Mouse (Mus musculus): Measurements from ENCODE around the gene Lcn12. TPM values are rescaled to one million over a fixed set of nuclear protein-coding genes. Genes with fewer than 3 reads are reported as not detected.

Lcn12 gene
- polyA plus RNA-seq, 2 experiments: not detected

DNA sequence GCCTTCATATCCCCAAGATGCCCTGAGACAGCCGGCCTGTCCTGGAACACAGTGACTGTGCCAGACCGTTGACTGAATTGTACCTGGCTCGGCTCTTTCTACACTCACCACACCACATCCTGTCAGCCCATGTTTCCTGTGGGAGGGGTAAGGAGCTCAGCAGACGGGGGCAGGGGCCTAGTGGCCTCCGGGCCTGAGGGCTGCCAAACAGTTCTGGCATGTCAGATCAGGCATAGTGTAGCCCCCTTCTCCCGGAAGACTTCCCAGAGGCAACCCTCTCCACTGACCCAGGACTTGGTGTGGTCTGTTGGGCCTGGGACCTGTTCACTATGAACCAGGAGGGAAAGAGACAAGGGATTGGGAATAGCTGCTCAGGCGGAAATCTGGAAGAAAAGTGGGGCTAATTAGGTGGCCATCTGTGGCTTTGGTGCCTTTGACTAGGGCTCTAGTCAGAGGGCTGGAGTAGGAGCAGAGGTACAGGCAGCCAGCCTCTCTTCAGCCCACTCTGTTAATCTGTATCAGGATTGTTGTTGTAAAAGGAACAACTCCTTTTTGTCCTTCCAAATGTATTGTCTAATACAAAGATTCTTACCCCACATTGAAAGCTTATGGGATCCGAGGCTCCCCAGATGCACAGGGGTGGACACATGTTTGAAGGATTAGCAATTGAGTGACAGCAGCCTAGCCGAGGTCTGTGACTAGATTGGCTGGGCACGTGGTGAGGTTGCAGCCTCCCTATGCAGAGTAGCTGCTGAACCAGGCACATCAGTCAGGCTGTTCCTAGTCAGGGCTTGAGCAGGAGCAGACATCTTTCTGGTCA, 27.7 kb downstream of the Lcn12 start:
- DNase-seq (ENCODE audit: low read depth in 3 of 3, low spot score in 3 of 3): no peak
- H3K4me2 ChIP-seq (ENCODE audit: low read depth): no peak overlapping the region
- TF ChIP-seq EP300 (IDR thresholded peaks at IDR 0.05; ENCODE audit: low read depth): no peak

DNA sequence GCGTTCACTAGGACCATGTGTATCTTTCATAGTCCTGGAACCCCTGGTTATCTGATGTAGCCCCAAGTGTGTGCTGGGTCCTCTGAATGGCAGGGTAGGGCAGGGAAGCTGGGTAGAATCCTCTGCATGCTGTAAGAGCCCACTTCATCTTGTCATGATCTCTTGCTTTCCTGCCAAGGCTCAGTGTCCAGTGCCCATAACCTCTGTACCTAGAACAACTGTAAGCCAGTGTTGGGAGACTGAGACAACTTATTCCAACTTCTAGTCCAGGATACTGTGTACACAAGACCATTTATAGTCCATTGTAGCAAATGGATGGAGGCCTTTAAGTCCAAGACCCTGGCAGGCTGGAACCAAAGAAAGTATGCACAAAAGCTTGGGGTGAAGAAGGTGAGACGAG, 28.5 kb downstream of the Lcn12 start:
- 40% methylated on average over 2 of the region's 2 CpGs for WGBS (ENCODE audit: insufficient replicate concordance)
- Histone ChIP-seq H3K9ac (replicated peaks) (no peak overlapping the region), H3K4me3 (ENCODE audit: insufficient read depth in 1 of 2, low read depth in 2 of 2, low read length in 2 of 2) (no peak overlapping the region), H3K36me3 (replicated peaks; ENCODE audit: control insufficient read depth, insufficient read depth, low read depth) (no peaks in the 10 kb centered on the region), H3K27me3 (ENCODE audit: control insufficient read depth, insufficient read depth, low read length) (no peaks in the 10 kb centered on the region), H3K4me1 (replicated peaks; ENCODE audit: control insufficient read depth in 2 of 2, insufficient read depth in 2 of 2, low read length in 1 of 2) (peaks cover 0 to 7% of the 10 kb centered on the region in 2 experiments; a peak in 3 of 4 replicates), H3K9me3 (ENCODE audit: control insufficient read depth, low read length) (no peaks in the 10 kb centered on the region), H3K27ac (no peak overlapping the region), H3K4me2 (ENCODE audit: low read depth) (no peak overlapping the region)
- TF ChIP-seq CTCF (IDR thresholded peaks at IDR 0.05; ENCODE audit: low read depth) (no peak), EP300 (IDR thresholded peaks at IDR 0.05; ENCODE audit: low read depth) (no peak)
- ATAC-seq (ENCODE audit: insufficient read depth) (no peak), DNase-seq (ENCODE audit: low read depth in 3 of 3, low spot score in 3 of 3) (no peak)

More for the DNA sequence above, 27.7 kb downstream of the Lcn12 start:
- H3K4me3 ChIP-seq (ENCODE audit: insufficient read depth in 1 of 2, low read depth in 2 of 2, low read length in 2 of 2): no peak overlapping the region
- 16% methylated on average over 10 of the region's 10 CpGs for WGBS (ENCODE audit: insufficient replicate concordance)
- no peaks in the 10 kb centered on the region for H3K27me3 ChIP-seq (ENCODE audit: control insufficient read depth, insufficient read depth, low read length)
- ATAC-seq (ENCODE audit: insufficient read depth): no peak
- H3K36me3 ChIP-seq (replicated peaks; ENCODE audit: control insufficient read depth, insufficient read depth, low read depth): no peaks in the 10 kb centered on the region
- peaks cover 0 to 6% of the 10 kb centered on the region in 2 experiments; a peak in 2 of 4 replicates for H3K4me1 ChIP-seq (replicated peaks; ENCODE audit: control insufficient read depth in 2 of 2, insufficient read depth in 2 of 2, low read length in 1 of 2)
- no peak overlapping the region for H3K9ac ChIP-seq (replicated peaks)
- no peak overlapping the region for H3K27ac ChIP-seq
- no peaks in the 10 kb centered on the region for H3K9me3 ChIP-seq (ENCODE audit: control insufficient read depth, low read length)

DNA sequence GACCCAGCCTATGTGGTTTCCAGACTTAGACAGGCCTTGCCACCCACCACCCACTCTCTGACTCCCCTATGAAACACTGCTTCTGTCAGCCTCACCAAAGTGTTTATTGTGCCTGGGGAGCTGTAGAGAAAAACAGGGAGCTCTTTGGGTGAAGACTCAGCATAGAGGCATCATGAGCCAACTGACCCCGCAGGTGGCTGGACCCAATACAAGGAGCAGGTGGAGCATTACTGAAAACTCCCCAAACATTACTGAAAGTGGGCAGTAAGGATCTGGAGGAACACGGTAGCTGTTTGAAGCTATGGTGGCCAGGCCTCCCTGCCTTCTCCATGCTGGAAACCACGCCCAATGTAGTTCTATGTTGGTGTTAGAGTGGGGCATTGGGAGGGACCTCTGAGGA, 30.1 kb downstream of the Lcn12 start:
- ATAC-seq (ENCODE audit: insufficient read depth) (no peak), DNase-seq (ENCODE audit: low read depth in 3 of 3, low spot score in 3 of 3) (no peak)
- H3K36me3 ChIP-seq (replicated peaks; ENCODE audit: control insufficient read depth, insufficient read depth, low read depth): no peaks in the 10 kb centered on the region
- no peaks in the 10 kb centered on the region for H3K27me3 ChIP-seq (ENCODE audit: control insufficient read depth, insufficient read depth, low read length)
- H3K4me2 ChIP-seq (ENCODE audit: low read depth): no peak overlapping the region
- H3K9ac ChIP-seq (replicated peaks): no peak overlapping the region
- no peak overlapping the region for H3K27ac ChIP-seq
- peaks cover 4 to 11% of the 10 kb centered on the region in 2 experiments for H3K4me1 ChIP-seq (replicated peaks; ENCODE audit: control insufficient read depth in 2 of 2, insufficient read depth in 2 of 2, low read length in 1 of 2)
- H3K4me3 ChIP-seq (ENCODE audit: insufficient read depth in 1 of 2, low read depth in 2 of 2, low read length in 2 of 2): no peak overlapping the region
- H3K9me3 ChIP-seq (ENCODE audit: control insufficient read depth, low read length): no peaks in the 10 kb centered on the region
- 68% methylated on average over 3 of the region's 3 CpGs for WGBS (ENCODE audit: insufficient replicate concordance)
- TF ChIP-seq EP300 (IDR thresholded peaks at IDR 0.05; ENCODE audit: low read depth): no peak
- no peak for TF ChIP-seq CTCF (IDR thresholded peaks at IDR 0.05; ENCODE audit: low read depth)

DNA sequence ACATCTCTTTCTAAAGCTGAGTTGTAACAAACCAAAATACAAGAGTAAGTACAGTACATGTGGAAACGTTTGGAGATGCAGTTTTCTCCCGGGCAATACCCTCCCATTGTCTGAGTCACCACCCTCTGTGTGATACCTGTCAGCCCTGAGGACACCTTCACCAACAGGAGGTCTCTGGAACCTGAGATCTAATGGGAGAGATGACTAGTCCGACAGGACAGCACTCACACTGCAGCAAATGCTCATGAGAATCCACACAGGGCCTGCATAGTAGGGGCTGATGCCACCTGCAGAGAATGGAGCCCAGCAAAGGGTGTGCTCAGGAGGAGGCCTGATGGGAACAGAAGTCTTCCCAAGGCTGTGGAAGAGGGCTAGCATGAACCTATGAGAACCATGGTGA, 32.3 kb downstream of the Lcn12 start:
- Histone ChIP-seq H3K4me2 (ENCODE audit: low read depth) (peak overlapping the region; percentile 90), H3K27me3 (ENCODE audit: control insufficient read depth, insufficient read depth, low read length) (no peaks in the 10 kb centered on the region), H3K4me3 (ENCODE audit: insufficient read depth in 1 of 2, low read depth in 2 of 2, low read length in 2 of 2) (peak overlapping the region in 1 of 2 experiments; percentile 83; a peak in 1 of 4 replicates), H3K4me1 (replicated peaks; ENCODE audit: control insufficient read depth in 2 of 2, insufficient read depth in 2 of 2, low read length in 1 of 2) (peaks cover 4 to 11% of the 10 kb centered on the region in 2 experiments), H3K9ac (replicated peaks) (no peak overlapping the region), H3K36me3 (replicated peaks; ENCODE audit: control insufficient read depth, insufficient read depth, low read depth) (no peaks in the 10 kb centered on the region), H3K9me3 (ENCODE audit: control insufficient read depth, low read length) (no peaks in the 10 kb centered on the region), H3K27ac (no peak overlapping the region; the same call in 1 of the 2 replicates)
- no peak for DNase-seq (ENCODE audit: low read depth in 3 of 3, low spot score in 3 of 3)
- ATAC-seq (ENCODE audit: insufficient read depth): no peak
- TF ChIP-seq EP300 (IDR thresholded peaks at IDR 0.05; ENCODE audit: low read depth) (no peak), CTCF (IDR thresholded peaks at IDR 0.05; ENCODE audit: low read depth) (no peak)
- 11% methylated on average over 3 of the region's 3 CpGs for WGBS (ENCODE audit: insufficient replicate concordance)

DNA sequence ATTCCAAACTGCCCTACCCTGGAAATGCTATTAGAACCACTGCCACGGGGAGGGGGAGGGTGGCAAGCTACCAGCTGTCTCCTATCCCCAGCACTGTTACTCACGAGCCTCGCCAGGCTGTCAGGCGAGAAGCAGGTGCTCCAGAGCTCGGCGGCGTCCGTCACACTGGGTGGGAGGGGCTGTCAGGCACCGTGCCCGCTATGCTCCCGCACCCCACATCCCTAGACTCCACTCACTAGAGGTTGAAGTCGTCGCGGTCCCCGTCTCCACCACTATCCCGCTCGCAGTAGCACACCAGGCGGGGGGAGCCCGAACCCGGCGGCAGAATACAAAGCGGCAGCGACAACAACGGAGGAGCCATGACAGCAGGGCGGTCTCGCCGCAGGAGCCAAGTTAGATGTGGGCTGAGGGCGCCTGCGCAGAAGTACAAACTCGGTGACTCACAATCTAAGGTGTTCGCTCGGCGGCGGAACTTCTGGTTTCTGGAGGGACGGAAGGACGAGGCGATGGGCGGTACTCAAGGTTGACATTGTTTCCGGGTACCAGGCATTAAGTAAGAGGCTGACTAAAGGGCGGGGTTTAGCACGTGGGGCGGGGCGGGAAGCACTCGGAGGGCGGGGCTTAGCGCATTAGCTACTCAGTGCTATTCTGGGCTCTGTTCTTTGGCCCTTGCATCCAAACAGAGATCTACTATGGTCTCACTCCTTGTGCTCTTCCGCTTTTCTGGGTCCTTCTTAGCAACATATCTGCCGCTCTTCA, 33.0 kb downstream of the Lcn12 start, which contains the start of gene Paxx:
Gene Paxx, minus strand, starts transcription at position 544 of the 759 bp plus-strand sequence.
- Histone ChIP-seq H3K27me3 (ENCODE audit: control insufficient read depth, insufficient read depth, low read length) (no peaks in the 10 kb centered on the region), H3K9ac (replicated peaks) (peak within 1 kb of the TSS; percentile 77), H3K4me1 (replicated peaks; ENCODE audit: control insufficient read depth in 2 of 2, insufficient read depth in 2 of 2, low read length in 1 of 2) (peaks cover 4 to 11% of the 10 kb centered on the region in 2 experiments), H3K4me2 (ENCODE audit: low read depth) (peak within 1 kb of the TSS; percentile 90), H3K36me3 (replicated peaks; ENCODE audit: control insufficient read depth, insufficient read depth, low read depth) (no peaks in the 10 kb centered on the region), H3K9me3 (ENCODE audit: control insufficient read depth, low read length) (no peaks in the 10 kb centered on the region), H3K4me3 (ENCODE audit: insufficient read depth in 1 of 2, low read depth in 2 of 2, low read length in 2 of 2) (peak within 1 kb of the TSS; percentile 71 to 83), H3K27ac (peak within 1 kb of the TSS; percentile 81)
- DNase-seq (ENCODE audit: low read depth in 3 of 3, low spot score in 3 of 3): peak; percentile 91 to 95 (median 93)
- TF ChIP-seq EP300 (IDR thresholded peaks at IDR 0.05; ENCODE audit: low read depth) (no peak), CTCF (IDR thresholded peaks at IDR 0.05; ENCODE audit: low read depth) (no peak)
- ATAC-seq (ENCODE audit: insufficient read depth): peak; percentile 84
- WGBS (ENCODE audit: insufficient replicate concordance): under 1% methylated on average over 48 of the region's 48 CpGs
